Mouse (Mus musculus) limb, embryonic 10.5 days (tissue): ENCODE results near the gene Ugt1a1. TPM values are rescaled to one million over a fixed set of nuclear protein-coding genes. Genes with fewer than 3 reads are reported as not detected.
"Not testable (repeated sequence)": the region's sequence is repeated elsewhere in the genome, so short reads cannot be mapped to it uniquely, and the experiment has no call there.

ENCODE experiments used
- DNase-seq: peaks from one replicate; pipeline ENCODE4 v3.0.0-alpha.2; 2017; ENCODE audit warnings: low spot score
- H3K27ac ChIP-seq: fragments of 300-500 bp; sonication (generic); 2 replicates; pipeline ENCODE4 v1.5.1; 2016; ENCODE audit warnings: mild to moderate bottlenecking
- H3K27me3 ChIP-seq: fragments of 300-500 bp; sonication (generic); 2 replicates; pipeline ENCODE4 v1.6.1; 2016; ENCODE audit warnings: low read depth, mild to moderate bottlenecking; ENCODE audit not compliant: poor library complexity, severe bottlenecking
- H3K36me3 ChIP-seq: fragments of 300-500 bp; sonication (generic); 2 replicates; pipeline ENCODE4 v1.6.1; 2016; ENCODE audit warnings: mild to moderate bottlenecking, moderate library complexity
- H3K4me1 ChIP-seq: fragments of 300-500 bp; sonication (generic); 2 replicates; pipeline ENCODE4 v1.6.1; 2016
- H3K4me3 ChIP-seq: fragments of 300-500 bp; sonication (generic); 2 replicates; pipeline ENCODE4 v1.5.1; 2016; ENCODE audit warnings: mild to moderate bottlenecking, moderate library complexity
- H3K9me3 ChIP-seq: fragments of 300-500 bp; sonication (generic); replicated peaks from 2 replicates; pipeline ENCODE4 v1.6.1; 2016; ENCODE audit warnings: mild to moderate bottlenecking
- WGBS: fragments of 180-500 bp; shearing (Covaris S2); methylation state at CpG from one replicate; pipeline ENCODE4 v1.1.7; 2016; 5-methylcytosine and 5-hydroxymethylcytosine counted together
- polyA plus RNA-seq: library from polyadenylated mRNA; unstranded; fragments of >200 nt; fragmentation: Nextera tagmentation; extraction: Ambion mirVana; gene quantifications from 2 replicates; pipeline ENCODE4 v1.2.1, GENCODE M21; 2016

Gene Ugt1a1
- 0.13 TPM in 1 of 2 replicates, not detected in the other for polyA plus RNA-seq

DNA sequence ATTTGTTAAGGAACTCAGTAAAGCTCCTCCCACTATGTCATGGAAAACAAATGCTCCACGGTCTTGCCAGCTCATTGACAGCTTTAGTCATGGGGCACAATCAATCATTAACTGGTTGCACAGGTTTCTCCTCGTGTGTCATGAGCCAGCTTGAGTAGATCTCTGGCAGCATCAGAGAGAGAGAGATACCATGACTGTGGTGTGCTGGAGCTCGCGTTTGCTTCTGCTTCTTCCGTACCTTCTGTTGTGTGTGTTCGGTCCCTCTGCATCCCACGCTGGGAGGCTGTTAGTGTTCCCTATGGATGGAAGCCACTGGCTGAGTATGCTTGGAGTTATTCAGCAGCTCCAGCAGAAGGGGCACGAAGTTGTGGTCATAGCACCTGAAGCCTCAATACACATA is at the start of gene Ugt1a1:
TSS of gene Ugt1a1 (plus strand) at position 148 of the 400 bp plus-strand sequence.
- H3K36me3 ChIP-seq = no peaks in the 10 kb centered on the region
- H3K9me3 ChIP-seq = peaks cover 52% of the 10 kb centered on the region
- 0 out of 2 replicates have a peak, but pooled peaks cover 6% of the 10 kb centered on the region for H3K27me3 ChIP-seq
- H3K4me1 ChIP-seq = no peaks in the 10 kb centered on the region
- DNase-seq = peak; percentile 41
- H3K4me3 ChIP-seq = no peak within 1 kb of the TSS
- 71% methylated on average over 8 of the region's 8 CpGs for WGBS
- no peak within 1 kb of the TSS for H3K27ac ChIP-seq

DNA sequence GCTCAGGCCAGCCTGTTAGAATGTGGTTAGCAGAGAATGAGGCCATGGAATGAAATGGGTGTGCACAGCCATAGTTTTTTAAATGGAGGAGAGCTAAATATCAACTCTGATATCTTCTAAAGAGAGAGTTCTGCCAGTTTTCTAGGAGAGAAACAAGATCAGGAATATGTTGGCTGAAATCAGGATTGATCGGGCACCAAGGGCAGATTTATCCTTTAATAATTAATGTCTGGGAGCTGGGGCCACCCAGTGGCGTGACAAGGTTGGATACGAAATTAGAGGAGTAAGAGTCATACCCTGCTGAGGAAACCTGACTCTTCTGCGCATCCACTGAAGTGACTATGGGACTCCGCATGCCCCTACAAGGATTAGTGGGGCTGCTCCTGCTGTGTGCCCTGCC is 46.0 kb upstream of the Ugt1a1 start, which contains the start of gene Ugt1a5:
TSS of gene Ugt1a5 (plus strand) at position 302 of the 400 bp plus-strand sequence.
- no peaks in the 10 kb centered on the region for H3K9me3 ChIP-seq
- H3K27me3 ChIP-seq = no peaks in the 10 kb centered on the region
- H3K4me3 ChIP-seq = no peak within 1 kb of the TSS
- H3K4me1 ChIP-seq = no peaks in the 10 kb centered on the region
- WGBS = 82% methylated on average over 5 of the region's 5 CpGs
- H3K27ac ChIP-seq = no peak within 1 kb of the TSS
- no peaks in the 10 kb centered on the region for H3K36me3 ChIP-seq
- DNase-seq = no peak

DNA sequence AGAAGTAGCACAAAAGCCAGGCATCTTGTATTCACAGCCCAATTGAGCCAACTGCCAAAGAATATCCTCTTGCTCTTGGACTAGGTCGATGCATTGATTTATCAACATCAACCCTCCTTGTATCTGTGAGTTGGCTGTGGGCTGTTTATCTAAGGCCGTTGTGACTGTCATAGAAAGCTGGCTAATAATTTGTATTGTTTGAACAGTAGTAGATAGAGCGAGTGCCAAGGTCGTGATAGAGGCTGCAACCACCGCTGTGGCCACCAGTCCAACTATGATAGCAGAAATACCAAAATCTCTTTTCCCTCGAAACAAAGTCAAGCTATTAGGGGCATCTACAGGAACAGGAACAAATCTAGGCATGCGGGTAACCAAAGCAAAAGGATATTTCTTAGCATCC is 39.6 kb upstream of the Ugt1a1 start:
- 75% methylated on average over 7 of the region's 7 CpGs for WGBS
- DNase-seq, H3K4me3 ChIP-seq, H3K36me3 ChIP-seq, H3K4me1 ChIP-seq, H3K27me3 ChIP-seq, H3K27ac ChIP-seq, H3K9me3 ChIP-seq: not testable (repeated sequence)

DNA sequence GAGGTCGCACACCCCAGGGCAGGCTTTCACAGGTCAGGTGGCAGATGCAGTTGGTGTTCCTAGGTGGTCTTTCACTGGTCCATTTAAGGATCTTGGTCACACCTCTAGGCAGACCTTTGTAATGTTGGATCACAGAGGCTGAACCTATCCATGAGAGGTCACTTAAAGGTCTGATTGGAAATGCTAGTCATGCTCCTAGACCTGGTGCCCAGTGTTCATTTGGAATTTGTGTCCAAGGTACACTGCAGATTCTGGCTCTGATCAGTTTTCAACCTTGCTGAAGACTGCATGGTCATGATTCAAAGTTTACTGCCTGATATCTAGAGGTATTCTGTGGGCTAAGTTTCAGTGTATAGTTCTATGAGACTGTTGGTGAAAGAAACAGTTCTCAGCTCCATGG is 32.1 kb upstream of the Ugt1a1 start:
- 89% methylated on average over 1 of the region's 1 CpGs for WGBS
- no peak overlapping the region for H3K27ac ChIP-seq
- peaks cover 9% of the 10 kb centered on the region for H3K9me3 ChIP-seq
- no peak for DNase-seq
- no peaks in the 10 kb centered on the region for H3K27me3 ChIP-seq
- no peak overlapping the region for H3K4me3 ChIP-seq
- H3K36me3 ChIP-seq = no peaks in the 10 kb centered on the region
- no peaks in the 10 kb centered on the region for H3K4me1 ChIP-seq

DNA sequence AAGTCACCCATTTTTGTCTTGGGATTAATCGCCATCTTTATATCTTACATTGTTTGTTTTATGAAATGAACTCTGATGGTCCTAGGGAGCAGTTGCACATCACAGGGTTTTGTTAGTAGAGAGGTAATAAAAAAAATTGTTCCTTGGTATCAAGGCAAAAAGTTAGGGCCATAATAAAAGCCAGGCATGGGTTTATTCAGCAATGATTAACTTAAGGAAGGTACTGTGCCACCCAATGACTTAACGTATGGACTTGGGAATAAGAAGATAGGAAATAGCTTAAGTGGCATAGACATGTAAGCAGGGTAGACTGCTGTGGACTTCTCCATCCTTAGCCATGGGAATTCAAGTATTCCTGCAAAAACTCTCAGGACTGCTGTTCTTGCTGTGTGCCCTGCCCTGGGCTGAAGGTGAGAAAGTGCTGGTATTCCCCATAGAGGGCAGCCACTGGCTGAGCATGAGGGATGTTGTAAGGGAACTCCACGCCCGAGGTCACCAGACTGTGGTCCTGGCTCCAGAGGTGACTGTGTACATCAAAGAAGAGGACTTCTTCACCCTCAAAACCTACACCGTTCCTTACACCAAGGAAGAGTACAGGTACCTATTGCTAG is 25.3 kb upstream of the Ugt1a1 start:
- H3K27me3 ChIP-seq = no peaks in the 10 kb centered on the region
- DNase-seq = no peak
- 89% methylated on average over 5 of the region's 5 CpGs for WGBS
- H3K4me3 ChIP-seq = no peak overlapping the region
- H3K9me3 ChIP-seq = no peaks in the 10 kb centered on the region
- H3K27ac ChIP-seq = no peak overlapping the region
- H3K36me3 ChIP-seq = no peaks in the 10 kb centered on the region
- no peaks in the 10 kb centered on the region for H3K4me1 ChIP-seq

DNA sequence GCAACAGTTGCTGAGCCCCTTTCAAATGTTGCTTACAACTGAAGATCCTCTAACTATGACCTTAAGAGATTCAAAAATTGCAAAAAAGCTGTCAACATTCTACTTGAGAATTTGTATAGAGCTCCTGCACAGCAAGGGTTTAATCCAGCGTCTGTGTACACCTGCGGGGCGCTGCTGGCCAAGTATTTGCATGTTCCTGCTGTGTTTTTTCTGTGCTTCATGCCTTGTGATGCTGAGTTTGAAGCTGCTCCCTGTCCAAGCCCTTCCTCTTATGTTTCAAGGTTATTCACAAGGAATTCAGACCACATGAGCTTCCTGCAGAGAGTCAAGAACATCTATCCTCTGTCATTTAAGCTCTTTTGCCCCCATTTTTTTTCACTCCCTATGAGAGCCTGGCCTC is 19.6 kb upstream of the Ugt1a1 start:
- Histone ChIP-seq H3K27me3 (no peaks in the 10 kb centered on the region), H3K9me3 (no peaks in the 10 kb centered on the region), H3K4me3 (no peak overlapping the region), H3K27ac (no peak overlapping the region), H3K4me1 (no peaks in the 10 kb centered on the region), H3K36me3 (no peaks in the 10 kb centered on the region)
- DNase-seq = no peak
- WGBS = 68% methylated on average over 3 of the region's 3 CpGs

DNA sequence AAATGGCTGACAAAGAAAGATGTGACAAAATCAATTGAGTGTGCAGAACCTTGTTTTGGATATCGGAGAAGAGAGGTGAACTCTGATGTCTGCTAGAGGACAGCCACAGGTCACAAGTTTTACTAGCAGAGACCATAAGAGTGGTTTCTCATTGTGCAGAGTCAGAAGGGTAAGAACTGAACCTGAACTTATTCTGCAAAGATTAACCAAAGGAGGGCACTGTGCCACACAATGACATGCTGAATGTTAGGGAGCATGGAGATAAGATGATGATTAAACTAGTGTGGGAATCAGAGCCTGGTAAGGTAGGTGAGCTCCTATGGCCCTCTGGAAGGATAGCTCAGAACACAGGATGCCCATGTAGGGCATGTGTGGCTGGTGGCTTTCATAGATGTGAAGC is 16.1 kb upstream of the Ugt1a1 start:
- H3K4me1 ChIP-seq = no peaks in the 10 kb centered on the region
- 90% methylated on average over 1 of the region's 1 CpGs for WGBS

DNA sequence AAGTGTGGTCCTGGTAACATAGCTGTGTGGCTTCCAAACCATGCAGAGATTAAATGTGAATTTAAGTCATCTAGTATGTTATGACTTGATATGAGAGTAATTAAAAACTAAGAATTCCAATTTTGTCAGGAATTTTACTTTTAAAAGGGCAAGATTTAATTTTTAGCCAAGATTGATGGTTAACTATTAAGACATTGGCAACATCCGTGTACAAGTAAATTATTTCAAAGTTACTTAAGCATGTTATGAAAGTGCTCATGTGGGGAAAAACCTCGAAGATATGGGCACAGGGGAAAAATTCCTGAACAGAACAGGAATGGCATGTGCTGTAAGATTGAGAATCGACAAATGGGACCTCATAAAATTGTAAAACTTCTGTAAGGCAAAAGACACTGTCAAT is 14.3 kb upstream of the Ugt1a1 start:
- Histone ChIP-seq H3K27me3 (no peaks in the 10 kb centered on the region), H3K4me3 (no peak overlapping the region), H3K27ac (no peak overlapping the region), H3K9me3 (no peaks in the 10 kb centered on the region), H3K36me3 (no peaks in the 10 kb centered on the region), H3K4me1 (no peaks in the 10 kb centered on the region)
- WGBS = 81% methylated on average over 3 of the region's 3 CpGs
- DNase-seq = no peak

More for the DNA sequence above, 16.1 kb upstream of the Ugt1a1 start:
- no peak for DNase-seq
- Histone ChIP-seq H3K4me3 (no peak overlapping the region), H3K9me3 (no peaks in the 10 kb centered on the region), H3K27me3 (no peaks in the 10 kb centered on the region), H3K36me3 (no peaks in the 10 kb centered on the region), H3K27ac (no peak overlapping the region)

DNA sequence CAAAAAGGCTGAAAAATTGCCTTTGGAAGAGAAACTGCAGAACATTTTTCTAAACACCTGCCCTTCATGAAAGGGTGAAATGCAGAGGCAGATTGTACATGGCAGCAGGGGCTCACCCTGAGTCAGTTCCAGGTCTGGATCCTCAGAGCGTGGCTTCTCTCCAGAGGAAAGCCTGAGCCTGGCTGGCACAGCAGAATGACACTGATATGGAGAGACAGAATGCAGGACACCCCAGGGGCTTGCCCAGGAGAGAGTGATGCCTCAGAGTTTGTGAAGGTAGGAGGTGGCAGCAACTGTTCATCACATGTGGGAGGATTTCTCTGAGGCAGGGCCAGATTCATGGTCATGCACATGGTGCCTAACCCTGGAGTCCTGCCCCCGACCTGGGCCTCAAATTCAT is 11.8 kb upstream of the Ugt1a1 start:
- DNase-seq = no peak
- 76% methylated on average over 2 of the region's 2 CpGs for WGBS
- Histone ChIP-seq H3K27me3 (no peaks in the 10 kb centered on the region), H3K4me3 (no peak overlapping the region), H3K36me3 (no peaks in the 10 kb centered on the region), H3K27ac (no peak overlapping the region), H3K4me1 (peaks cover under 1% of the 10 kb centered on the region; the same call in 1 of the 2 replicates), H3K9me3 (no peaks in the 10 kb centered on the region; the same call in 1 of the 2 replicates)

DNA sequence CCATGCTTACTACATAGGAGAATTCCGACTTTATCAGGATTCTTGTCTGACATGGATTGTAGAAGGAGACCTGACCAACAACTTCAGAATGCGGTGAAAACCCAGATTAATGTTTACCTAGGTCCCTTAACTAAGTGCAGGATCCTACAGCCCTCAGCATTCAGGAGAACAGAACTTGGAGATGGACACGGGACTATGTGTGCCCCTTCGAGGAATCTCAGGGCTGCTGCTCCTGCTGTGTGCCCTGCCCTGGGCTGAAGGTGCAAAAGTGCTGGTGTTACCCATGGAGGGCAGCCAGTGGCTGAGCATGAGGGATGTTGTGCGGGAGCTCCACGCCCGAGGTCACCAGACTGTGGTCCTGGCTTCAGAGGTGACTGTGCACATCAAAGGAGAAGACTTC is 11.3 kb upstream of the Ugt1a1 start, which contains the start of gene Ugt1a2:
TSS of gene Ugt1a2 (plus strand) at position 146 of the 400 bp plus-strand sequence.
- Histone ChIP-seq H3K27ac (no peak within 1 kb of the TSS), H3K9me3 (no peaks in the 10 kb centered on the region; the same call in 1 of the 2 replicates), H3K27me3 (no peaks in the 10 kb centered on the region), H3K36me3 (no peaks in the 10 kb centered on the region), H3K4me1 (peaks cover 5% of the 10 kb centered on the region), H3K4me3 (no peak within 1 kb of the TSS)
- 83% methylated on average over 7 of the region's 7 CpGs for WGBS
- DNase-seq = no peak

DNA sequence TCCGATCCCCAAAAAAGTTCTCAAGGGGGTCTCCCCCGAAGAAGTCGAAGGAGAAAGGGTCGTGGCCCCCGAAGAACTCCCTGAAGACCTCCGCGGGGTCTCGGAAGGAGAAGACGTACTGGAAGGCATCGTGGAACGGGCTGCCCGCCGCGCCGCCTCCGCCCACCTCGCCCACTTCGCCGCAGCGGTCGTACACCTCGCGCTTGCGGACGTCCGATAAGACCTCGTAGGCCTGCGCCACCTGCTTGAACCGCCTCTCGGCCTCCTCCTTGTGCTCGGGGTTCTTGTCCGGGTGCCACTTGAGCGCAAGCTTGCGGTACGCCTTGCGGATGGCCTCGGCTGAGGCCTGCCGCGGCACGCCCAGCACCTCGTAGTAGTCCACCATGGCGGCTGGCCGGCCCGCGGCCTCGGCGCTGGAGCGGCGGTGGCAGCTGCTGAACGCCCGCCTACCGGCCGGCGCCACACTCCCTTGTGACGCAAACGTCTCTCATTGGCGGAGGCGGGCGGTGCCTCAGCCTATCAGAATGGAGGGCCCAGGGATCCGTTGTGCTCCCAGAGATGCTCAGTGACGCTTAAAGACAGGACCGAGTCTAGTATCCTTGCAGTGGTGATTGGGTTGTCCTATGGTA is 6.4 kb upstream of the Ugt1a1 start, which contains the start of gene Dnajb3:
TSS of gene Dnajb3 (minus strand) at position 489 of the 629 bp plus-strand sequence.
- WGBS = 7% methylated on average over 62 of the region's 62 CpGs
- Histone ChIP-seq H3K4me1 (peaks cover 7% of the 10 kb centered on the region), H3K4me3 (peak within 1 kb of the TSS; percentile 63), H3K27me3 (0 out of 2 replicates have a peak, but pooled peaks cover 7% of the 10 kb centered on the region), H3K9me3 (peaks cover 2% of the 10 kb centered on the region; the same call in 1 of the 2 replicates), H3K36me3 (no peaks in the 10 kb centered on the region), H3K27ac (peak within 1 kb of the TSS; percentile 92)
- peak; percentile 88 for DNase-seq

DNA sequence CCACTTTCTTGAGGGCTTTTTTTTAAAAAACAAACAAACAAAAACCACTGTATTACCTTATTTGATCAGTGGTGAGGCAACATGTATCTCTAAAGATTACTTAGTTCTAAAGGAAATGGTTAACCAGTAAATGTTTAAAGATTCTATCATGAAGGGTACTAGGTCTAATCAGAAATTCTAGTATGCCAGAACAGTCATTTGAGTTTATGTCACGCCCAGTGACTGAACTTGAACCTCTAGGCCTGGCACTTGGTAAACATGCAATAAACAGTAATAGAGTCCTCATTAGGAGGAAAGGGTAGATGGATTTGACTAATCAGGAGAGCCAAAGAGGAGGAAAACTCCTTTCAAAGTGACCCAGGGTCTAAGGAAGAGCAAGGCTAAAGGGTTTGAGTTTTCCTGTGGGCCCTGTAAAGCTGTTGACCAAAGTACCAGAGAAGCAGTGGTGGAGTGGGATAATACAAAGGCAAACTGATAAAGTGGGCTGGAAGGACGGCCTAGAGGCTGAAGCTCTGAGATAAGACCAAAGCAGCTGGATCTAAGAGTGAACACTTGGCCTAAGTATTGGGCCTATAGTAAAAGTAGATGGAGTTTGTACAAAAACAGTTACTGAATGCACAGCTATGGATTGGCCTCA is 4.8 kb upstream of the Ugt1a1 start:
- peaks cover 9% of the 10 kb centered on the region for H3K9me3 ChIP-seq
- 83% methylated on average over 2 of the region's 2 CpGs for WGBS

More for the DNA sequence above, 4.8 kb upstream of the Ugt1a1 start:
- no peak overlapping the region for H3K4me3 ChIP-seq
- no peak for DNase-seq
- no peaks in the 10 kb centered on the region for H3K36me3 ChIP-seq
- 0 out of 2 replicates have a peak, but pooled peaks cover 7% of the 10 kb centered on the region for H3K27me3 ChIP-seq
- H3K4me1 ChIP-seq = peaks cover 7% of the 10 kb centered on the region
- H3K27ac ChIP-seq = no peak overlapping the region
